Mouse (Mus musculus): ENCODE measurements around the gene N6amt1. TPM values are rescaled to one million over a fixed set of nuclear protein-coding genes. Genes with fewer than 3 reads are reported as not detected.

N6amt1 gene
- polyA plus RNA-seq, 2 experiments from 2014 or later, result 18.8 to 20.4 TPM

DNA sequence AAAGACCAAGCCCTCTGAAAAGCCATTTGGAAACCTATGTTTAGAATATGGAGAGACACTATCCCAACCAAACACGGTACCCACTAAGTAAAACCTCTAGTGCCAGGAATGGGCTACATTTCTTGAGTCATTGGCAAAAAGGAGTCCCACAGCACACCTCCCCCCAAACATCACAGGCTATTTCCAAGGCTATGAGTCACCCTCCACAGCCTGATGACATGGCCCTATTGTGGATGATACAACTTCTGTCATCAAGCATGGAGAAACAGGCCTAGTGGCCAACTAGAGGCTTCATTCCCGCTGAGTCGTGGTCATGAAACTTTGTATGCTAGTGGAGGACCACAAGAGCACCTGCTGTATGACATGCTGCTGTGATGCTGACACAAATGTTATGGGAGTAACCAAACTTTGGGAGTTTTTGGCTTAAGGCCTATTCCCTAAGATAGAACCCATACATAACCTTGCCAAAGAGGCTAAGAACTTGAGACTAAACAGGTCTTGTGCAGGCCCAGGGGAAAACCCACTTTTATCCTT lies 33.5 kb downstream of the N6amt1 start:
- ATAC-seq, result no peak

- peak; percentile 81 for ATAC-seq
Observed at GRCm38 (mm10) chr16:87393813-87394548, 40.0 kb downstream of the N6amt1 start.

GRCm38 (mm10) chr16:87405001-87405400 lies 51.0 kb downstream of the N6amt1 start:
- no peak for ATAC-seq

Other genes with a start within 250 kb of the N6amt1 start
- gene Ltn1, start 78.4 kb downstream of the N6amt1 start, polyA plus RNA-seq (2017; shearing (Covaris generic)), result 10 to 100 TPM; 24.3 to 27.1 TPM
- gene Rwdd2b, start 86.4 kb downstream of the N6amt1 start, polyA plus RNA-seq (2017; shearing (Covaris generic)), result 10 to 100 TPM in 1 of 2 experiments, 1 to 10 TPM in 1; 9.7 to 12.3 TPM
- 10 to 100 TPM; 33.0 to 71.5 TPM for gene Usp16, start 100.5 kb downstream of the N6amt1 start, polyA plus RNA-seq (2017; shearing (Covaris generic))
- 100 to 1,000 TPM; 413 to 466 TPM for gene Cct8, start 141.7 kb downstream of the N6amt1 start, polyA plus RNA-seq (2017; shearing (Covaris generic))
- not detected for gene Map3k7cl, start 199.1 kb downstream of the N6amt1 start, polyA plus RNA-seq (2017; shearing (Covaris generic))

Data from activated CD4-positive, CD25-positive, alpha-beta regulatory T cell, adult 4 months (primary cell).